Mouse (Mus musculus): ENCODE data around the gene Tbc1d22b. TPM values are rescaled to one million over a fixed set of nuclear protein-coding genes. Genes with fewer than 3 reads are reported as not detected.

Tbc1d22b gene
- polyA plus RNA-seq, 1 experiment: 47.8 TPM

- no peak for DNase-seq
- no peak for TF ChIP-seq POLR2A (IDR thresholded peaks at IDR 0.05; ENCODE audit: control insufficient read depth, extremely low read depth, insufficient read depth, low read length, poor library complexity)
- no peak for TF ChIP-seq CTCF (IDR thresholded peaks at IDR 0.05; ENCODE audit: borderline replicate concordance, control insufficient read depth, extremely low read depth, insufficient read depth, low read length, poor library complexity)
- WGBS: 88% methylated on average over 8 of the region's 8 CpGs
- H3K36me3 ChIP-seq (ENCODE audit: control insufficient read depth, insufficient read depth, low read length): no peaks in the 10 kb centered on the region
- H3K4me3 ChIP-seq (ENCODE audit: control insufficient read depth, insufficient read depth, low read length): no peak overlapping the region
- H3K4me1 ChIP-seq (replicated peaks; ENCODE audit: control insufficient read depth, insufficient read depth, low read length): no peaks in the 10 kb centered on the region
- H3K27ac ChIP-seq (ENCODE audit: control insufficient read depth, insufficient read depth, low read length): no peak overlapping the region
- no peaks in the 10 kb centered on the region for H3K27me3 ChIP-seq (ENCODE audit: control insufficient read depth, insufficient read depth, low read length)
These were observed 29.9 kb upstream of the Tbc1d22b start for GRCm38 (mm10) chr17:29519731-29520130.

GRCm38 (mm10) chr17:29525613-29526012, 24.0 kb upstream of the Tbc1d22b start:
- Histone ChIP-seq H3K27me3 (ENCODE audit: control insufficient read depth, insufficient read depth, low read length) (no peaks in the 10 kb centered on the region), H3K27ac (ENCODE audit: control insufficient read depth, insufficient read depth, low read length) (no peak overlapping the region), H3K4me1 (replicated peaks; ENCODE audit: control insufficient read depth, insufficient read depth, low read length) (peaks cover 9% of the 10 kb centered on the region; the same call in 1 of the 2 replicates), H3K4me3 (ENCODE audit: control insufficient read depth, insufficient read depth, low read length) (no peak overlapping the region), H3K36me3 (ENCODE audit: control insufficient read depth, insufficient read depth, low read length) (no peaks in the 10 kb centered on the region)
- TF ChIP-seq CTCF (IDR thresholded peaks at IDR 0.05; ENCODE audit: borderline replicate concordance, control insufficient read depth, extremely low read depth, insufficient read depth, low read length, poor library complexity): no peak
- TF ChIP-seq POLR2A (IDR thresholded peaks at IDR 0.05; ENCODE audit: control insufficient read depth, extremely low read depth, insufficient read depth, low read length, poor library complexity): no peak
- DNase-seq: no peak
- WGBS: 95% methylated on average over 2 of the region's 2 CpGs

- TF ChIP-seq CTCF (IDR thresholded peaks at IDR 0.05; ENCODE audit: borderline replicate concordance, control insufficient read depth, extremely low read depth, insufficient read depth, low read length, poor library complexity) (peak; percentile 46; the same call in 1 of the 2 replicates), POLR2A (IDR thresholded peaks at IDR 0.05; ENCODE audit: control insufficient read depth, extremely low read depth, insufficient read depth, low read length, poor library complexity) (no peak)
- no peaks in the 10 kb centered on the region for H3K36me3 ChIP-seq (ENCODE audit: control insufficient read depth, insufficient read depth, low read length)
- H3K27me3 ChIP-seq (ENCODE audit: control insufficient read depth, insufficient read depth, low read length): no peaks in the 10 kb centered on the region
- no peak overlapping the region for H3K27ac ChIP-seq (ENCODE audit: control insufficient read depth, insufficient read depth, low read length)
- no peak for DNase-seq
- H3K4me3 ChIP-seq (ENCODE audit: control insufficient read depth, insufficient read depth, low read length): no peak overlapping the region
- peaks cover 34% of the 10 kb centered on the region for H3K4me1 ChIP-seq (replicated peaks; ENCODE audit: control insufficient read depth, insufficient read depth, low read length)
- WGBS: 82% methylated on average over 8 of the region's 8 CpGs
These were observed 20.9 kb upstream of the Tbc1d22b start for GRCm38 (mm10) chr17:29528568-29529187.

GRCm38 (mm10) chr17:29530508-29530907, 19.1 kb upstream of the Tbc1d22b start:
- peaks cover 39% of the 10 kb centered on the region for H3K4me1 ChIP-seq (replicated peaks; ENCODE audit: control insufficient read depth, insufficient read depth, low read length)
- no peak overlapping the region for H3K4me3 ChIP-seq (ENCODE audit: control insufficient read depth, insufficient read depth, low read length)
- H3K27me3 ChIP-seq (ENCODE audit: control insufficient read depth, insufficient read depth, low read length): no peaks in the 10 kb centered on the region
- DNase-seq: no peak
- TF ChIP-seq POLR2A (IDR thresholded peaks at IDR 0.05; ENCODE audit: control insufficient read depth, extremely low read depth, insufficient read depth, low read length, poor library complexity) (no peak), CTCF (IDR thresholded peaks at IDR 0.05; ENCODE audit: borderline replicate concordance, control insufficient read depth, extremely low read depth, insufficient read depth, low read length, poor library complexity) (no peak)
- H3K36me3 ChIP-seq (ENCODE audit: control insufficient read depth, insufficient read depth, low read length): no peaks in the 10 kb centered on the region
- H3K27ac ChIP-seq (ENCODE audit: control insufficient read depth, insufficient read depth, low read length): no peak overlapping the region
- WGBS: 53% methylated on average over 6 of the region's 6 CpGs

- H3K4me3 ChIP-seq (ENCODE audit: control insufficient read depth, insufficient read depth, low read length): no peak overlapping the region
These were observed 18.3 kb upstream of the Tbc1d22b start for GRCm38 (mm10) chr17:29531278-29531677.

GRCm38 (mm10) chr17:29531757-29532384, 17.7 kb upstream of the Tbc1d22b start:
- Histone ChIP-seq H3K4me3 (ENCODE audit: control insufficient read depth, insufficient read depth, low read length) (no peak overlapping the region), H3K27me3 (ENCODE audit: control insufficient read depth, insufficient read depth, low read length) (no peaks in the 10 kb centered on the region), H3K4me1 (replicated peaks; ENCODE audit: control insufficient read depth, insufficient read depth, low read length) (peaks cover 39% of the 10 kb centered on the region), H3K27ac (ENCODE audit: control insufficient read depth, insufficient read depth, low read length) (peak overlapping the region; percentile 82), H3K36me3 (ENCODE audit: control insufficient read depth, insufficient read depth, low read length) (no peaks in the 10 kb centered on the region)
- TF ChIP-seq CTCF (IDR thresholded peaks at IDR 0.05; ENCODE audit: borderline replicate concordance, control insufficient read depth, extremely low read depth, insufficient read depth, low read length, poor library complexity) (peak; percentile 30; the same call in 1 of the 2 replicates), POLR2A (IDR thresholded peaks at IDR 0.05; ENCODE audit: control insufficient read depth, extremely low read depth, insufficient read depth, low read length, poor library complexity) (no peak)
- peak; percentile 77 for DNase-seq
- 0% methylated on average over 10 of the region's 10 CpGs for WGBS

More at GRCm38 (mm10) chr17:29531278-29531677, 18.3 kb upstream of the Tbc1d22b start:
- no peaks in the 10 kb centered on the region for H3K27me3 ChIP-seq (ENCODE audit: control insufficient read depth, insufficient read depth, low read length)
- peaks cover 39% of the 10 kb centered on the region for H3K4me1 ChIP-seq (replicated peaks; ENCODE audit: control insufficient read depth, insufficient read depth, low read length)
- peak overlapping the region; percentile 82 for H3K27ac ChIP-seq (ENCODE audit: control insufficient read depth, insufficient read depth, low read length)
- TF ChIP-seq CTCF (IDR thresholded peaks at IDR 0.05; ENCODE audit: borderline replicate concordance, control insufficient read depth, extremely low read depth, insufficient read depth, low read length, poor library complexity): peak; percentile 57; the same call in 1 of the 2 replicates
- TF ChIP-seq POLR2A (IDR thresholded peaks at IDR 0.05; ENCODE audit: control insufficient read depth, extremely low read depth, insufficient read depth, low read length, poor library complexity): no peak
- DNase-seq: no peak
- H3K36me3 ChIP-seq (ENCODE audit: control insufficient read depth, insufficient read depth, low read length): no peaks in the 10 kb centered on the region
- WGBS: 50% methylated on average over 9 of the region's 9 CpGs

Measured in thymus, adult 2 months (tissue).